In the genomic region with DNA sequence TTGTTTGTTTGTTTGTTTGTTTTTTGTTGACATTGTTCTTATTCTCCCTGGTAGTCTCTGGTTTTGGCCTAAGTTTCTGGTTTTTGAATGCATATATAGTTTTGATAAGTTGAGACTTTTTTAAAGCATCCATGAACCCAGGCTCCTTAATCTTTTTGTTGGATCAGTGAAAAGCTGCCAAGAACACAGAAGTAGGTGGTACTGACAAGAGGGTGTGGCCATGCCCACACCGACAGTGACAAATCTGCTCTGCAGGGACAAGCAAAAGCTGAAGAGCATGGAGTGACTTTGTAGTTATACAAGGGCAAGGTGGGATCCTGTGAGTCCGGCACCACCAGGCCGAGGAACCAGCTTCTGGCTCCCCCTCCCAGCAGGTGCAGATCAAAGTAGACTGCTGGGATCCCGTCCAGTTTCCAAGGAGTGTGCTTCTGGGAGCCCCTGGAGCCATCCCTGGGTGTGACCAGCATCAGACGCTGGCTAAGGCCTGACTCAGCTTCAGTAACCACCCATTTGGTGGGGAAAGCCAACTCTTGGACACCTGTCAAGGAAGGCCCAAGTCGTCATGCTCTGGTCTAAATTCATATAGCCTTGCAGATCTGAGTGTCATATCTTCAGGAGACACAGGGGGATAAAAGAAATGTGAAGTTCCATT, we compare ENCODE assay signal across 29 mouse cellular contexts. TPM values are rescaled to one million over a fixed set of nuclear protein-coding genes. Genes with fewer than 3 reads are reported as not detected.
DNase-seq lines count a peak whose midpoint lies in the region; ATAC-seq and TF ChIP-seq lines count a peak whose summit lies in the region.
"Had no signal": no experiment of that assay in that cellular context is flagged by ENCODE, and none has a peak within 500 bp of the region (broad histone marks: within the 10 kb centered on the region; RNA-seq: fewer than 3 reads in every experiment).

No protein-coding gene starts in this region.

- H3K27me3 ChIP-seq in liver, postnatal 0 days (ENCODE audit: insufficient read depth, low read length), result no peaks in the 10 kb centered on the region
- H3K27me3 ChIP-seq: hindbrain, embryonic 15.5 days; limb, embryonic 12.5 days; megakaryocyte, embryonic 14.5 days had no signal

- peak overlapping the region; percentile 46; the same call in 1 of the 2 replicates for H3K4me2 ChIP-seq in liver, postnatal 0 days (ENCODE audit: low read depth, low read length)
- H3K4me2 ChIP-seq: hindbrain, embryonic 15.5 days; limb, embryonic 12.5 days; lung, embryonic 14.5 days had no signal

- no peaks in the 10 kb centered on the region for H3K9me3 ChIP-seq in liver, postnatal 0 days (ENCODE audit: low read length)
- H3K9me3 ChIP-seq: forebrain, embryonic 10.5 days; hindbrain, embryonic 15.5 days; limb, embryonic 12.5 days; megakaryocyte, embryonic 14.5 days had no signal

- H3K4me1 ChIP-seq in liver, postnatal 0 days (ENCODE audit: insufficient read depth), result peaks cover 20% of the 10 kb centered on the region
- H3K4me1 ChIP-seq: hindbrain, embryonic 15.5 days; limb, embryonic 12.5 days had no signal

- DNase-seq in frontal cortex, postnatal 14 days (ENCODE audit: low spot score in 2 of 2), result no peak
- peak; percentile 11 for DNase-seq in 416B (ENCODE audit: low read depth)
- no peak for DNase-seq in liver, postnatal 0 days
- DNase-seq in embryo, embryonic 10.5 days (ENCODE audit: low spot score), result no peak
- DNase-seq in cerebellum, postnatal 10 days, result no peak
- no peak for DNase-seq in kidney, postnatal 14 days
- DNase-seq: adrenal gland, postnatal 36 days; cerebellum, adult 11-12 months; cerebellum, postnatal 14 days; forebrain, postnatal 0 days; kidney, postnatal 36 days; lung, embryonic 14.5 days had no signal

- no peak overlapping the region for H3K4me3 ChIP-seq in liver, postnatal 0 days (ENCODE audit: low read depth, low read length)
- H3K4me3 ChIP-seq: forebrain, embryonic 10.5 days; hindbrain, embryonic 15.5 days; limb, embryonic 12.5 days; megakaryocyte, embryonic 14.5 days; myocyte had no signal

- peak overlapping the region; percentile 71; the same call in 1 of the 2 replicates for H3K27ac ChIP-seq in liver, postnatal 0 days (ENCODE audit: low read depth)
- H3K27ac ChIP-seq: forebrain, embryonic 10.5 days; hindbrain, embryonic 15.5 days; limb, embryonic 12.5 days had no signal

- H3K9ac ChIP-seq in liver, postnatal 0 days (replicated peaks), result no peak overlapping the region
- H3K9ac ChIP-seq: forebrain, postnatal 0 days; hindbrain, embryonic 15.5 days; limb, embryonic 12.5 days; lung, embryonic 14.5 days had no signal

- TF ChIP-seq EP300 in liver, postnatal 0 days (IDR thresholded peaks at IDR 0.05; ENCODE audit: low read depth), result no peak

- 70% methylated on average over 6 of the region's 6 CpGs for WGBS in liver, postnatal 0 days (ENCODE audit: insufficient replicate concordance)

- ATAC-seq in frontal cortex, adult (ENCODE audit: low TSS enrichment), result peak; percentile 73
- ATAC-seq in erythroid progenitor cell, adult 5-6 weeks (replicated peaks; ENCODE audit: low FRiP score, poor library complexity, severe bottlenecking), result peak; percentile 70
- ATAC-seq in liver, postnatal 0 days, result no peak; the same call in 1 of the 2 replicates
- ATAC-seq: forebrain, postnatal 0 days; midbrain, embryonic 16.5 days; Patski had no signal

- H3K36me3 ChIP-seq in liver, postnatal 0 days (replicated peaks; ENCODE audit: insufficient read depth, low read length), result no peaks in the 10 kb centered on the region
- H3K36me3 ChIP-seq: forebrain, embryonic 10.5 days; hindbrain, embryonic 15.5 days; limb, embryonic 12.5 days had no signal

- no peak for TF ChIP-seq CTCF in liver, postnatal 0 days (IDR thresholded peaks at IDR 0.05; ENCODE audit: low read depth)

RNA-seq across cellular contexts. Expression of gene Bbs2, which starts 11.9 kb away (rescaled TPM):
- total RNA-seq in erythroid progenitor cell, adult 5-6 weeks (2015; ENCODE audit: low replicate concordance), result 1.7 TPM in 1 of 2 replicates, not detected in the other
- 1.2 and 8.3 TPM in 2 replicates for total RNA-seq in erythroid progenitor cell, adult 5-6 weeks (2017; ENCODE audit: low replicate concordance)
- polyA plus RNA-seq in liver, postnatal 0 days (2015; fragmentation: Nextera tagmentation; extraction: Ambion mirVana), result 1.5 and 1.8 TPM in 2 replicates

RNA-seq across cellular contexts. Expression of gene Mt4, which starts 26.3 kb away (rescaled TPM):
- not detected in 2 replicates for total RNA-seq in erythroid progenitor cell, adult 5-6 weeks (2015; ENCODE audit: low replicate concordance)
- total RNA-seq in erythroid progenitor cell, adult 5-6 weeks (2017; ENCODE audit: low replicate concordance), result not detected in 2 replicates
- polyA plus RNA-seq in liver, postnatal 0 days (2015; fragmentation: Nextera tagmentation; extraction: Ambion mirVana), result not detected in 2 replicates
- total RNA-seq: adrenal gland, adult 18-20 months; adrenal gland, postnatal 36 days; forebrain, postnatal 0 days; gastrocnemius, adult 18-20 months; hematopoietic stem cell, adult 5-6 weeks; left cerebral cortex, postnatal 14 days had no signal
- polyA plus RNA-seq: forebrain, embryonic 10.5 days; forebrain, postnatal 0 days; gonadal fat pad, adult 2 months; heart, postnatal 0 days; hindbrain, embryonic 15.5 days; kidney, embryonic 14.5 days; limb, embryonic 12.5 days; lung, embryonic 14.5 days; midbrain, embryonic 16.5 days; myocyte; neural tube, embryonic 14.5 days; Patski had no signal

RNA-seq across cellular contexts. Expression of gene Mt3, which starts 41.8 kb away (rescaled TPM):
- total RNA-seq in erythroid progenitor cell, adult 5-6 weeks (2015; ENCODE audit: low replicate concordance), result not detected in 2 replicates
- total RNA-seq in erythroid progenitor cell, adult 5-6 weeks (2017; ENCODE audit: low replicate concordance), result not detected in 2 replicates
- not detected in 2 replicates for polyA plus RNA-seq in liver, postnatal 0 days (2015; fragmentation: Nextera tagmentation; extraction: Ambion mirVana)
- total RNA-seq: hematopoietic stem cell, adult 5-6 weeks had no signal
- polyA plus RNA-seq: Patski had no signal
